Mouse (Mus musculus) retina, adult 2 months (tissue): ENCODE measurements at regions not wholly inside any gene's neighbourhood (a gene's known extent, or its start where the extent isn't known, plus 50 kb on each side); places are given as distances from the start of the nearest gene placed in this dataset.

ENCODE experiments used
- DNase-seq: peaks from one replicate; pipeline ENCODE4 v3.0.0-alpha.2; 2012; ENCODE audit warnings: low read depth, low spot score

DNA sequence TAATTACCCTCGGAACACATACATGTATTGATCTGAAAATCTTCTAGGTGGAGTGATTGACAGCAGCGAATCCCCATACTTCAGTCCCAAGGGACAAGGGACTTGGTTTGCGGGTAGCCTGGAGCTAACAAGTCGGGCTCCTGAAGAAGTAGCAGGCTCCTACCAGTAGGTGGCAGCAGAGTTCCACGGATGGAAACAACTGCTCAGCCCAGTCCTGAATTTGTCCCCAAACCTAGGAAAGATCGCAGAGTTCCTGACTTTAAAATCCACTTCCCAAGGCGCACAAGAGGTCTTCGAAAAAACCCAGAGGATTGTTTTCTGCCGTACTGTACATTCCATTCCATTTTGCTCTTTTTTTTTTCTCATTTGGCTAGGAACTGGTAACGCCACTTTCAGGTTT lies 169.4 kb downstream of the Arrdc4 start:
- peak; percentile 64 for DNase-seq

GRCm38 (mm10) chr7:68579216-68579615 lies 169.8 kb downstream of the Arrdc4 start:
- DNase-seq = no peak

- DNase-seq = no peak
Measured at GRCm38 (mm10) chr7:68571315-68571714, 177.7 kb downstream of the Arrdc4 start.

- no peak for DNase-seq
Measured at GRCm38 (mm10) chr7:68568127-68568510, 180.9 kb downstream of the Arrdc4 start.

DNA sequence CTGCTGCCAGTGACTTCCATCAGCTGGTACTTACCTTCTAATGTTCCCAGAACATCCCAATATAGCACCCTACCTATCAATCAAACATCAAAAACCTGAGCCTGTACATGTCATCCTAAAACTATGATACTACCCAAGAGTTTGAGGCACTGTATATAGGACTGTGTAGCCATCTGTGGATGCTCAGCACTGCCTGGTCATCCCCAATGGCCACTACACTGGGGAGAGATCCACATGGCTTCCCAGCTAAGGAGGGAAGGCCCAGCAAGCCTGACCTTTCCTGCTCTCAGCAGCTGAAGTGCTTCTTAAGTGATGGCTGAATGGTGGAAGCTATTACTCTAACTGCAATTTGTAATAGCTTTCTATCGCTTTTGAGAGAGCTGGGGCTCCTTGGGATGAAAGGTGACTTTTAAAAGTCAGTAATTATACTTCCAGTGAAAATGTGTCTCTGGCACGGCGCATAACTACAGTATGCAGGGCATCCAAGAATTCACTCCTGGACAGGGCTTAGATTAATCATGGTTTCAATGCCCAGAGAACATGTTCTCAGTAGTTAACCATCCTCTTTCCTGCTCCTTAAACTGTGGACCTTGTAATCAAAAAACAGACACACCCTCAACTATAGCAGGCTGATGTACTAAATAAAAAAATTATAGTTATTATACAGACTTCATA lies 181.5 kb downstream of the Arrdc4 start:
- DNase-seq = no peak

- DNase-seq = no peak
Measured at GRCm38 (mm10) chr7:68559440-68560343, 189.3 kb downstream of the Arrdc4 start.

DNA sequence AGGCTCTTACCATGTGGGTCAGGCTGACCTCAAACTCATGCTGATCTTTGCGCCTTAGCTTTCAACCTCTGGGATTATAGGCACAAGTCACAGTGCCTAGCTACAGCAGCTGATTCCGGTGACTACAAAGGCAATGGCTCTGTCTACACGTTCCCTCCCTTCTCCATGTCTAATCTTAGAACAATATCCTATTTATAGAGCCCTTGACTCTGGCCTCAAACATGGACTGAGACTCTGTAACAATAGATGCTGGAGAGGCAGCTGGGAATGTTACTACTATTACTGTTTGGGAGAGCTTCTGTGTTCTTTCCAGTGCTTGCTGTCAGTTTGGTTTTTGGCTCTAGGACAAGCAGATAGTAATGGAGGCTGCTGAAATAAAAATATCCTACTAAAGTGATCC lies 198.7 kb downstream of the Arrdc4 start:
- DNase-seq = no peak

- DNase-seq = no peak
Measured at GRCm38 (mm10) chr7:68548176-68548575, 200.9 kb downstream of the Arrdc4 start.

GRCm38 (mm10) chr7:68544136-68544535 lies 204.9 kb downstream of the Arrdc4 start:
- DNase-seq = no peak

DNA sequence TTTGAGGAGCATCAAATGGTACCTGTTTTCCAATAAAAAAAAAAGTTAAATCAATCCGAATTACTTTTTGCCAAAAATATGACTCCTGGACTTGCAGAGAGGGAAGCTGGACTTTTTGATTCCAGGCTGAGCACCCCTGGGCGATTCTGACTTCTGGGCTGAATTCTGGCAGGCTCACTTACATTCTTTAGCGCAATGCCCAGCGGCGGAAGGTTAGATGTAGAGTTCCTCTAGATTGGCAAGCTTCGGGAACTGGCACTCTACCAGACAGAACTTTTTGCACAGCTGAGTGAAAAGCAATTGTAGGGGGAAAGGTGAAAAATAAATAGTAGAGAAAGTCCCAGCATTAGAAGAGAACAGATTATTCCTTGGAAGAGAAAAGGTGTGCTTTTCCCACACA lies 235.5 kb downstream of the Fam169b start:
- DNase-seq = no peak

DNA sequence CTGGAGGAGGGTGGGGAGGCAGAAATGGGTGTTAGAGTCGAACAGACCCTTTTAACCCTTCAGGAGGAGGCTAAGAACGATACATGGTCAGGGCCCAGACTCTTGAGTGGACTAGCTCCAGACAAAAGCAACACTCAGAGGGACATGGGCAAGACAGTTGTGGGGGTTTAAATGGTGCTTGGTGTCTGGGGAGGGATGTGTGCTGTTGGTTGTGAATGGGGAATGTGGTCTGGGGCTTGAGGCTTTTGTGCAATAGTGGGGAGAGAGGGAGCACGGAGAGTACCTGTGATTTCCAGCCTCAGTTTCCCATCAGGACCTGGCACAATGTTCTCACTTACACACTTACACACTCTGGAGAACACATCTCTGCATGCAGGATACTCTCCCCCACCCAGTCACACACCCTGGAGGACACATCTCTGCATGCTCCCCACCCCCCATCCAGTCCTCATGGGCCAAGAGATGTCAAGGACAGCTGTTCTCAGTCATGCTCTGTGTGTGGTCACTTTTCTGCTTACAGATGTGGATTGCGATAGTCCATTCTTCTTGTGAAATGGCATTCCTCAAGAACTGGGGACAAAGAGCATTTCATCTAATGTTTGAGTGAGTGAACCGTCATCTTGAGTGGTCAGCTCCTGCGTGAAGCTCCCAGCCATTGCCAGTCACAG lies 217.6 kb downstream of the Fam169b start:
- DNase-seq = no peak

DNA sequence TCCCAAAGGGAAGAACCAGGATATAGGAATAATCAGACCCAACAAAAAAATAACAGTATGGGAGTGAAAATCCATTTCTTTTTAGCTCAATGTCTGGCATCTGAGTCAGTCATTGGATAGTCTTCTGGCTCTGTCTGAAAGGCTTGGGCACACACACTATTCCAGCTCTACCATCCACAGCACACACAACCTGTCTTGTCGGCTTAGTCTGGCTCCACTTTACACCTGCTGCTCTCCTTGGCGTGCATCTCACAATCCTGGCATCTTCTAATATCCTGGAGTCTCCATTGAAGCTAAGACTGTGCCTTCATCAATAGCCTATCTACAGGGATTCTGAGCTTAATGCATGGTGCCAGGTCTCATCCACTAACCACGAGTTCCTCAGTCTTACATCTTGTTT lies 213.0 kb downstream of the Fam169b start:
- no peak for DNase-seq

DNA sequence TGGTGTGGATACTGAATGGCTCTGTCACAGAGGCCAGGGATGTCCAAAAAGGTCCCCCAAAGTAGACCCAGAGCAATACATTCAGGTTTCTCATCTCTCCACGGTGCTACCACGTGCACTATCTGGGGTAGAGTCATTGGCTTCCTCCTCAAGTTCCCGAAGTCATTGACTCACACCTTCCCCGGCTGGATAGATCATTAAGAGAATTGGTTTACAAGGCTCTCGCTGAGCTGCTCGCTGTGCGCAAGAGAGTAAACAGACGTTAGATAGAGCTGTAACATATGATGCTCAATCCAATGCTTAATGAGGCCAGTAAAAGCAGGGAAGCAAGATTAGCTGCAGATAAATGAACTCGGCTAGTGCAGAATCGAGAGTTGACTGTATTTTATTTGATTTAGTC lies 208.9 kb downstream of the Fam169b start:
- DNase-seq = no peak

DNA sequence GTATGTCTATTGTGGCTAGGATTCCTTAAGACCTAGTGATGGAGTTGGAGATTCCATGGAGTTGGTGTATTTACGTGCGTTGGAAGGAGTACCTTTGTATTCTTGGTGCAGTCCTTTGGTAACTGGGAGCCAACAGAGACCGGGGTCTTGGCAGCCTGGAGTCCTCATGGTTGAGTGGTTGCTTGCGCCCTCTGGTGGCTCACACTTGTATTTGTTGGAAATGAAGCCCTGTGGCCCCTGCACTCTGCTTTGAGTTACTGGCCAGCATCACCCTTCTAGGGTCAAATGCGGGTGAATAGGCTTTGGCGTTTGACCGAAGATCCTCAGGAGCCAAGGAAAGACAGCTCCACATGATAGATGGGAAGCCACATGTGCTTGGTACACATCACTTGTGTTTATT lies 207.1 kb downstream of the Fam169b start:
- peak; percentile 11 for DNase-seq

DNA sequence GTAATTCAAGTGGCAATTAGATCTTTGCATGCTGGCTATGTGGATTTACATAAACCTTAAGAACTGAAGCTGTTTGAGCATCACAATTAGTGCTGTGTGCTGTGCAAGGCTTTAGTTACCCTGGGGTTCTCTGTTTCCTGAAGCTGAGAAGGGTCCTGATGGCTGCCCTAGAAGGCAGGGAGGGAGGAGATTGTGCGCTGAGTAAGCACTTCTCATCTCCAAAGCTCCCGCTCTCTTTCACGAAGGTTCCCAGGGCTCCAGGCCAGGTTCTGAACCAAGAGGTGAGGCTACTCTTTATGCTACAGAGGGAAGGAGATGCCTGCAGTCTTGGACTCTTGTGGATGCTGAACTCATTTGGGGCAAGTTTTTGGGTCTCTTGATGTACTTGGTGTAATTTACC lies 206.7 kb downstream of the Fam169b start:
- DNase-seq = no peak

DNA sequence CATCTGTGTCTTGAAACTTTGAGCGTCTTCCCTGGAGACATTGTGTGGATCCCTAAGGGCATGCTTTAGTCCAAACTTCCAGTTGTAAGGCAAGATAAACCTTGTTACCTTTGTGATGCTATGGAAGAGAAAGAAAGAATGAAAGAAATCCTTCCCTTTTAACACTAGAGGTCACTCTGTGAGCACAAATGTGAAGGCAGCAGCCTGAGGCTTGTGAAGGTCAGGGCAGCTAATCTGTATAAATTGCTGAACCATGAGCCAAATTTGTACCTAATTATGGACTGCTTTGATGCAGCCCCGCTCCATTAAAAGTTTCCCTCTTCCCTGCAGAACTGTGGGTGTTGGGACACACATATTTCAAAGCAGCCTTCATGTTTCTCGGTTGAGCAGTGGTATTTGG lies 204.4 kb downstream of the Fam169b start:
- peak; percentile 3 for DNase-seq

- DNase-seq = no peak
Measured at GRCm38 (mm10) chr7:68472800-68473199, 199.2 kb downstream of the Fam169b start.

- DNase-seq = no peak
Measured at GRCm38 (mm10) chr7:68470983-68471382, 197.3 kb downstream of the Fam169b start.

- DNase-seq = no peak
Measured at GRCm38 (mm10) chr7:68468574-68468973, 194.9 kb downstream of the Fam169b start.

DNA sequence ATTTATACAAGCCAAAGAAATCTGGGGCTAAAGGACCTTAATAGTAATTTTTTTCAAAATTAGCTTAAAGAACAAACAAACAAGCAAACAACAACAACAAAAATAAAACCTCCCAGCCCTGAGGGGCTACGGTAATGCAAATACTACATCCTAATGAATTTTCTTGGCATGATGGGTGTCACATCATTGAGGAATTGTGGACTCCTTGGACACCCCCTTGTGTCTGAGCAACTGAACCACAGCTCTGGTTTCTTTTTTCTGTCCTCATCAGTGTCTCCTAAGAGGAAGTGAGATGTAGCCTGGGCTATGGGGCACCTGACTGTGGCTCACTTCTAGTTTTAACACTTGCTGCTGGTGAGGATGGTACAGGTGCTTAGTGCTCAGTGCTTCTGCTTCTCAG lies 184.2 kb downstream of the Fam169b start:
- no peak for DNase-seq

GRCm38 (mm10) chr7:68455451-68455850 lies 181.8 kb downstream of the Fam169b start:
- no peak for DNase-seq

DNA sequence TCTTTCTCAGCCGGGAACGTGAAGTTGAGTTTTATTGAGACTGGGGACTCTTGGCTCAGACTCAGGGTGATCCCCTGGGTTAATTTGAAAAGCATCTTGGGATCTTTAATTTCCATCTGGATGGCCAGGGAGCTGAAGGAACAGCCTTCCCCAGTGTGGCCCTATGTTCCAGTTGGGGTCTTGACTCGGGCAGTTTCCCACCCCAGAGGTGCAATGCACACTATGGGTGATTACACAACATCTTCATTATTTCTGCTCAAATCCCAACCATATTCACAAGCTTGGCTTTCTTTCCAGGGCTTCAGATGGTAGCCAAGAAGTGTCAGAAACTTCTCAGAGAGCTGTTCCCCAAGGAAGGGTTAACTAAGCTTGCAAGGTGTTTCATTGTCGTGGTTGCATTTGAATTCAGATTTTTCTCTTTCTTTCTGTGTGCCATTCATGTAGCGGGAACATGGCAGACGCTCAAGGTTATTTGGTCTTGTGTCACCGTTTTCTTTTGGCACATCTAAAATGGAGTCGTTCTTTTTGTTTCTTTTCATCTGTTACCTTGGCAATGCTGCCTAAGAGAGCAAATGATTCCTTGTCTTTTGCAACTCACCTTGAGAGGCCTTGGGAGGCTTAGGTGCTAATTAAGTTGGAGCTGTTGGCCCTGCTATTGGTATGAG lies 179.5 kb downstream of the Fam169b start:
- no peak for DNase-seq
